Mouse (Mus musculus) megakaryocyte, embryonic 14.5 days (primary cell): ENCODE data around the gene Ly6g5b. TPM values are rescaled to one million over a fixed set of nuclear protein-coding genes. Genes with fewer than 3 reads are reported as not detected.
A peak's percentile ranks its signal among the peaks of the same experiment; 100 is the strongest.

Experiments used
- H3K27me3 ChIP-seq: replicated peaks from 2 replicates; pipeline ENCODE3; 2012; ENCODE audit warnings: inconsistent platforms
- H3K36me3 ChIP-seq: replicated peaks from 2 replicates; pipeline ENCODE3; 2012; ENCODE audit warnings: low read length, inconsistent platforms, mixed read lengths
- H3K4me1 ChIP-seq: 2 replicates; pipeline ENCODE4 v1.6.1; 2012; ENCODE audit warnings: inconsistent platforms
- H3K4me3 ChIP-seq: replicated peaks from 2 replicates; pipeline ENCODE3; 2012; ENCODE audit warnings: moderate library complexity, mild to moderate bottlenecking, inconsistent platforms
- H3K9me3 ChIP-seq: 2 replicates; pipeline ENCODE4 v1.6.1; 2012; ENCODE audit warnings: inconsistent platforms
- FLI1 ChIP-seq: IDR thresholded peaks from 2 replicates; pipeline ENCODE4 v1.6.1; 2012; ENCODE audit warnings: low read length, inconsistent platforms, mixed read lengths
- GATA1 ChIP-seq: IDR thresholded peaks from 3 replicates; pipeline ENCODE4 v1.6.1; 2012; ENCODE audit warnings: mixed read lengths, low read length, inconsistent platforms, borderline replicate concordance
- polyA plus RNA-seq: library from polyadenylated mRNA; stranded (reverse); fragments of >175 nt; gene quantifications from 2 replicates; pipeline ENCODE4 v1.2.3, GENCODE M21; 2012; ENCODE audit warnings: low replicate concordance; ENCODE audit not compliant: insufficient read depth

The Ly6g5b gene
- polyA plus RNA-seq, 1 experiment: 0.23 TPM

DNA sequence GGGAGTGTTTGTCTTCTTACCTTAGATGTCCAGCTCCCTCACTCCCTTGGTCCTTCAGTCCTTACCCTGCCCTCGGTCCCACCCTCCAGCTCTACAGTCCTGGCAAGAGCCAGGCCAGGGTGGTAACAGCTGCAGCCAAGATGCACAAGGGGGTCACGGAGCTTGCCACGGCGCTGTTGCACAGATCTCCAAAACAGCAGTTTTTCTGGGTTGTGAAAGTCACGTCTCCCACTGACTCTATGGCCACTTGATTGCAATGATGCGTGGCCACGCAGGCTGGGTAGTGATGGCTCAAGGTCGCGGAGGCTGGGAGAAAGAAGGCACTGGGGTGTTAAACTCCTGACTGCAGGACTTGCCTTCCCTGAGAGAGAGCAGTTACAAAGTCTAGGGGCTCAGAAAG lies 43.8 kb downstream of the Ly6g5b start:
- peaks cover 91% of the 10 kb centered on the region for H3K4me1 ChIP-seq
- H3K9me3 ChIP-seq: 0 out of 2 replicates have a peak, but pooled peaks cover 3% of the 10 kb centered on the region
- H3K27me3 ChIP-seq: peaks cover 14% of the 10 kb centered on the region
- peaks cover 71% of the 10 kb centered on the region for H3K36me3 ChIP-seq
- TF ChIP-seq FLI1 (no peak), GATA1 (no peak)
- no peak overlapping the region for H3K4me3 ChIP-seq

- Histone ChIP-seq H3K9me3 (0 out of 2 replicates have a peak, but pooled peaks cover 3% of the 10 kb centered on the region), H3K4me3 (no peak overlapping the region), H3K4me1 (peaks cover 91% of the 10 kb centered on the region), H3K36me3 (peaks cover 65% of the 10 kb centered on the region), H3K27me3 (peaks cover 16% of the 10 kb centered on the region)
- no peak for TF ChIP-seq FLI1
- no peak for TF ChIP-seq GATA1
These were observed 44.5 kb downstream of the Ly6g5b start for GRCm38 (mm10) chr17:35070556-35071229.

DNA sequence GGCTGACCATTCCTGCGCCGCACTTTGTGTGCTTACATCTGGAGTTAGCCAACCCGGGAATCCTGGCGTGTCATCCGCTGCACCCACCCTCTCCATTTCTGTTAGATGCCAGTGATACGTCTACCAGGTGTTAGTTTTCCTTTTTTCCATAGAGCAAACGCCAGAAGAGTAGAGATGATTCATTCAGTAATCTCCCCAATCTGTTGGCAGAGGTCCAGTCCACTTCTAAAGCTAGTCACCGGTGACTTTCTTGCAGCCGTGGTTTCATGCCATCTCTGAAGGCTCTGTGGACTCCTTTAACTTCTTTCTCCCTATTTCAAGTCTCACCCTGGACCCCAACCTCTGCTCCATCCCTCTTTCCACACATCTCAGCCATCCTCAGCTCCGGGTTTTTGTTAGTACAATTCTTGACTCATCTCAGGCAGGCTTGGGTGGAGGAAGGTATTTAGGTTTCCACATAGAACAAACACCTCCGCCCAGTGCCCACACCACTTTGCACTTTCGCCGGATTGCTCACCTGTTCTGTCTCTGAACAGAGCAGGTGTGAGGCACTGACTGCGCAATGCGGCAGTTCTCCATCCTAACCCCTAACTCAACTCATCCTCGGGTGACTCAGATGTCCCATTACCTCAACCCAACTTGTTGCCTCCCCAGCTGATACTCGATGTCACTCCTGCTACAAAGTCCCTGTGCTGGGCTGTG lies 46.9 kb downstream of the Ly6g5b start:
- Histone ChIP-seq H3K27me3 (peaks cover 16% of the 10 kb centered on the region), H3K36me3 (peaks cover 69% of the 10 kb centered on the region), H3K9me3 (no peaks in the 10 kb centered on the region), H3K4me3 (peak overlapping the region; percentile 34), H3K4me1 (peaks cover 96% of the 10 kb centered on the region)
- TF ChIP-seq GATA1 (no peak), FLI1 (no peak)

GRCm38 (mm10) chr17:35066084-35066483 lies 49.1 kb downstream of the Ly6g5b start, which contains the start of gene Mpig6b:
Mpig6b (minus strand) TSS chr17:35066184.
- TF ChIP-seq GATA1: 0 out of 3 replicates have a peak, but pooled peaks have one; percentile 17
- no peak for TF ChIP-seq FLI1
- Histone ChIP-seq H3K36me3 (peaks cover 68% of the 10 kb centered on the region), H3K4me1 (peaks cover 96% of the 10 kb centered on the region), H3K27me3 (peaks cover 16% of the 10 kb centered on the region), H3K9me3 (no peaks in the 10 kb centered on the region), H3K4me3 (peak within 1 kb of the TSS; percentile 94)

GRCm38 (mm10) chr17:35064951-35065947 lies 50.0 kb downstream of the Ly6g5b start, which contains the start of gene Ly6g6c:
Ly6g6c (plus strand) TSS chr17:35065388.
- no peak for TF ChIP-seq GATA1

DNA sequence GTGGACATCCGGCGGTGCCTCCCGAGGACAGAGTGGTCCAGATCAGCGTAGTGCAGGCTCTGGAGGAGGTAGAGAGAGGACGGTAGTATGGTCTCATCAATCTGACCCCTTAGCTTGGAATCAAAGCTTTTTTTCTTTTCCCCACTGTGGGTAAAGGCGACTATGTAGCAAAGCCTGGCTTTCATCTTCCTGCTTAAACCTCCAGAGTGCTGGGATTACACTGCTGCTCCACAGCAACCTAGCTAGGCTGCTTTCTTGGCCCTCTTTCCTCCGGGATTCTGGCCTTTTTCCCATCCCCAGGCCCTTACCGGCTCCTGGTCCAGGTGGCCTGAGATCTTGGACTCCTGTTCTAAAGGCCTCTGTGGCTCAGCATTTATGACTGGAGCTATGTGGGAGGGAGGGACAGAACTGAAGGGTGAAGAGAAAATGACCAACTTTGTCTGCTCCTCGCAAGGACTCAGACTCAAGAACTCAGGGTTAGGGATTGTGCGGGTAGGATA lies 50.8 kb downstream of the Ly6g5b start:
- H3K27me3 ChIP-seq: peaks cover 15% of the 10 kb centered on the region
- peaks cover 66% of the 10 kb centered on the region for H3K36me3 ChIP-seq
- peak overlapping the region; percentile 94 for H3K4me3 ChIP-seq
- no peak for TF ChIP-seq GATA1
- TF ChIP-seq FLI1: no peak
- peaks cover 96% of the 10 kb centered on the region for H3K4me1 ChIP-seq
- H3K9me3 ChIP-seq: no peaks in the 10 kb centered on the region

More at GRCm38 (mm10) chr17:35064951-35065947, 50.0 kb downstream of the Ly6g5b start, which contains the start of gene Ly6g6c:
- H3K4me1 ChIP-seq: peaks cover 96% of the 10 kb centered on the region
- H3K36me3 ChIP-seq: peaks cover 68% of the 10 kb centered on the region
- peak within 1 kb of the TSS; percentile 94 for H3K4me3 ChIP-seq
- H3K27me3 ChIP-seq: peaks cover 16% of the 10 kb centered on the region
- H3K9me3 ChIP-seq: no peaks in the 10 kb centered on the region

Other genes starting within 250 kb of the Ly6g5b start
- gene Zbtb12, start 235.9 kb downstream of the Ly6g5b start, polyA plus RNA-seq: 6.7 and 15.4 TPM in 2 replicates
- not detected in 2 replicates for gene Gm20547, start 233.4 kb downstream of the Ly6g5b start, polyA plus RNA-seq
- 3.0 and 6.0 TPM in 2 replicates for gene C2, start 217.2 kb downstream of the Ly6g5b start, polyA plus RNA-seq
- gene Ehmt2, start 217.0 kb downstream of the Ly6g5b start, polyA plus RNA-seq: 356 and 543 TPM in 2 replicates
- not detected in 2 replicates for gene Slc44a4, start 201.0 kb downstream of the Ly6g5b start, polyA plus RNA-seq
- gene Neu1, start 184.2 kb downstream of the Ly6g5b start, polyA plus RNA-seq: 12.4 and 41.3 TPM in 2 replicates
- gene Hspa1b, start 156.2 kb downstream of the Ly6g5b start, polyA plus RNA-seq: 4.5 and 7.2 TPM in 2 replicates
- not detected in 2 replicates for gene Gm20481, start 145.5 kb downstream of the Ly6g5b start, polyA plus RNA-seq
- gene Hspa1a, start 143.3 kb downstream of the Ly6g5b start, polyA plus RNA-seq: 1.5 and 2.0 TPM in 2 replicates
- gene Hspa1l, start 142.7 kb downstream of the Ly6g5b start, polyA plus RNA-seq: not detected in 2 replicates
- gene Lsm2, start 133.6 kb downstream of the Ly6g5b start, polyA plus RNA-seq: 64.3 and 95.0 TPM in 2 replicates
- gene Vars, start 114.4 kb downstream of the Ly6g5b start, polyA plus RNA-seq: 188 and 650 TPM in 2 replicates
- gene Vwa7, start 98.8 kb downstream of the Ly6g5b start, polyA plus RNA-seq: 0.38 and 0.40 TPM in 2 replicates
- gene Sapcd1, start 87.4 kb downstream of the Ly6g5b start, polyA plus RNA-seq: 4.1 and 5.4 TPM in 2 replicates
- gene Msh5, start 68.7 kb downstream of the Ly6g5b start, polyA plus RNA-seq: 10.5 and 10.9 TPM in 2 replicates
- gene Clic1, start 65.5 kb downstream of the Ly6g5b start, polyA plus RNA-seq: 244 and 373 TPM in 2 replicates
- gene Ddah2, start 56.4 kb downstream of the Ly6g5b start, polyA plus RNA-seq: 30.5 and 36.5 TPM in 2 replicates
- 14.8 and 15.5 TPM in 2 replicates for gene Ly6g6c, start 50.0 kb downstream of the Ly6g5b start, polyA plus RNA-seq
- gene Mpig6b, start 49.2 kb downstream of the Ly6g5b start, polyA plus RNA-seq: 53.5 and 66.3 TPM in 2 replicates
- not detected in 2 replicates for gene Ly6g6e, start 38.5 kb downstream of the Ly6g5b start, polyA plus RNA-seq
- 79.9 and 106 TPM in 2 replicates for gene Ly6g6d, start 37.4 kb downstream of the Ly6g5b start, polyA plus RNA-seq
- gene Ly6g6f, start 29.8 kb downstream of the Ly6g5b start, polyA plus RNA-seq: 517 and 745 TPM in 2 replicates
- gene Abhd16a, start 26.2 kb downstream of the Ly6g5b start, polyA plus RNA-seq: 211 and 290 TPM in 2 replicates
- not detected in 2 replicates for gene Ly6g5c, start 7.1 kb downstream of the Ly6g5b start, polyA plus RNA-seq
- gene Gpank1, start 6.0 kb upstream of the Ly6g5b start, polyA plus RNA-seq: 46.5 and 57.4 TPM in 2 replicates
- 75.6 and 82.2 TPM in 2 replicates for gene Csnk2b, start 6.6 kb upstream of the Ly6g5b start, polyA plus RNA-seq
- gene D17H6S53E, start 10.9 kb upstream of the Ly6g5b start, polyA plus RNA-seq: 3.2 and 6.1 TPM in 2 replicates
- not detected in 2 replicates for gene Apom, start 16.6 kb upstream of the Ly6g5b start, polyA plus RNA-seq
- gene Bag6, start 19.8 kb upstream of the Ly6g5b start, polyA plus RNA-seq: 613 and 1,584 TPM in 2 replicates
- 1,080 and 3,273 TPM in 2 replicates for gene Prrc2a, start 49.5 kb upstream of the Ly6g5b start, polyA plus RNA-seq
- 2.5 and 22.3 TPM in 2 replicates for gene Aif1, start 60.6 kb upstream of the Ly6g5b start, polyA plus RNA-seq
- gene Lst1, start 73.0 kb upstream of the Ly6g5b start, polyA plus RNA-seq: 5.9 and 24.8 TPM in 2 replicates
- 12.1 TPM in 1 of 2 replicates, not detected in the other for gene Ltb, start 79.0 kb upstream of the Ly6g5b start, polyA plus RNA-seq
- gene Tnf, start 86.6 kb upstream of the Ly6g5b start, polyA plus RNA-seq: 2.9 and 3.5 TPM in 2 replicates
- gene Lta, start 89.9 kb upstream of the Ly6g5b start, polyA plus RNA-seq: 0.85 TPM in 1 of 2 replicates, not detected in the other
- gene Gm16181, start 105.4 kb upstream of the Ly6g5b start, polyA plus RNA-seq: not detected in 2 replicates
- gene Atp6v1g2, start 118.2 kb upstream of the Ly6g5b start, polyA plus RNA-seq: 0.86 TPM in 1 of 2 replicates, not detected in the other
- gene Nfkbil1, start 120.4 kb upstream of the Ly6g5b start, polyA plus RNA-seq: 31.8 and 57.1 TPM in 2 replicates
- gene Ddx39b, start 126.3 kb upstream of the Ly6g5b start, polyA plus RNA-seq: 83.5 and 158 TPM in 2 replicates
- 170 and 362 TPM in 2 replicates for gene H2-D1, start 147.3 kb upstream of the Ly6g5b start, polyA plus RNA-seq
- gene H2-Q1, start 205.0 kb upstream of the Ly6g5b start, polyA plus RNA-seq: 1.5 and 7.3 TPM in 2 replicates
- gene H2-Q2, start 226.8 kb upstream of the Ly6g5b start, polyA plus RNA-seq: 6.7 TPM in 1 of 2 replicates, not detected in the other